Mouse (Mus musculus) liver, postnatal 0 days (tissue): ENCODE measurements around the gene Sdr9c7. TPM values are rescaled to one million over a fixed set of nuclear protein-coding genes. Genes with fewer than 3 reads are reported as not detected.

ENCODE experiments used
- ATAC-seq: fragments of 200-750 bp; cut with Nextera tagmentation; 2 replicates; pipeline ENCODE4 v1.8.0; 2017; ENCODE audit warnings: mild to moderate bottlenecking, moderate library complexity
- DNase-seq: peaks from one replicate; pipeline ENCODE4 v3.0.0-alpha.2; 2016
- H3K27ac ChIP-seq: fragments of 300-500 bp; sonication (generic); 2 replicates; pipeline ENCODE4 v1.5.1; 2014; ENCODE audit warnings: antibody characterized with exemption, moderate library complexity, mild to moderate bottlenecking, low read depth
- H3K27me3 ChIP-seq: fragments of 300-500 bp; sonication (generic); 2 replicates; pipeline ENCODE4 v1.6.1; 2014; ENCODE audit warnings: low read length, control low read depth, mixed read lengths; ENCODE audit not compliant: insufficient read depth
- H3K36me3 ChIP-seq: fragments of 300-500 bp; sonication (generic); replicated peaks from 2 replicates; pipeline ENCODE4 v1.6.1; 2014; ENCODE audit warnings: mild to moderate bottlenecking, control low read depth, low read length, moderate library complexity, mixed read lengths; ENCODE audit not compliant: insufficient read depth
- H3K4me1 ChIP-seq: fragments of 300-500 bp; sonication (generic); 2 replicates; pipeline ENCODE4 v1.6.1; 2014; ENCODE audit warnings: antibody characterized with exemption, mild to moderate bottlenecking, control low read depth; ENCODE audit not compliant: insufficient read depth
- H3K4me2 ChIP-seq: fragments of 300-500 bp; sonication (generic); 2 replicates; pipeline ENCODE4 v1.6.1; 2014; ENCODE audit warnings: low read depth, mild to moderate bottlenecking, low read length, moderate library complexity, mixed read lengths
- H3K4me3 ChIP-seq: fragments of 300-500 bp; sonication (generic); 2 replicates; pipeline ENCODE4 v1.5.1; 2014; ENCODE audit warnings: low read depth, low read length
- H3K9ac ChIP-seq: fragments of 300-500 bp; sonication (generic); replicated peaks from 2 replicates; pipeline ENCODE4 v1.6.1; 2014; ENCODE audit warnings: mild to moderate bottlenecking, moderate library complexity
- H3K9me3 ChIP-seq: fragments of 300-500 bp; sonication (generic); 2 replicates; pipeline ENCODE4 v1.6.1; 2016; ENCODE audit warnings: mild to moderate bottlenecking, control low read depth, low read length, mixed read lengths
- CTCF ChIP-seq: sonication (generic); IDR thresholded peaks from 2 replicates; pipeline ENCODE4 v1.5.1; 2016; ENCODE audit warnings: antibody characterized with exemption, low read depth
- EP300 ChIP-seq: IDR thresholded peaks from 2 replicates; pipeline ENCODE4 v1.6.1; 2016; ENCODE audit warnings: antibody characterized with exemption, low read depth, mild to moderate bottlenecking
- WGBS: fragments of 180-500 bp; shearing (Covaris S2); extraction: QIAGEN DNeasy Blood & Tissue Kit; methylation state at CpG from one replicate; pipeline ENCODE4 v1.1.7; 2014; ENCODE audit not compliant: insufficient replicate concordance; 5-methylcytosine and 5-hydroxymethylcytosine counted together
- polyA plus RNA-seq: library from polyadenylated mRNA; unstranded; fragments of >200 nt; fragmentation: Nextera tagmentation; extraction: Ambion mirVana; gene quantifications from 2 replicates; pipeline ENCODE4 v1.2.1, GENCODE M21; 2015

Gene Sdr9c7
- polyA plus RNA-seq, 1 experiment from 2014 or later: 0.05 TPM

DNA sequence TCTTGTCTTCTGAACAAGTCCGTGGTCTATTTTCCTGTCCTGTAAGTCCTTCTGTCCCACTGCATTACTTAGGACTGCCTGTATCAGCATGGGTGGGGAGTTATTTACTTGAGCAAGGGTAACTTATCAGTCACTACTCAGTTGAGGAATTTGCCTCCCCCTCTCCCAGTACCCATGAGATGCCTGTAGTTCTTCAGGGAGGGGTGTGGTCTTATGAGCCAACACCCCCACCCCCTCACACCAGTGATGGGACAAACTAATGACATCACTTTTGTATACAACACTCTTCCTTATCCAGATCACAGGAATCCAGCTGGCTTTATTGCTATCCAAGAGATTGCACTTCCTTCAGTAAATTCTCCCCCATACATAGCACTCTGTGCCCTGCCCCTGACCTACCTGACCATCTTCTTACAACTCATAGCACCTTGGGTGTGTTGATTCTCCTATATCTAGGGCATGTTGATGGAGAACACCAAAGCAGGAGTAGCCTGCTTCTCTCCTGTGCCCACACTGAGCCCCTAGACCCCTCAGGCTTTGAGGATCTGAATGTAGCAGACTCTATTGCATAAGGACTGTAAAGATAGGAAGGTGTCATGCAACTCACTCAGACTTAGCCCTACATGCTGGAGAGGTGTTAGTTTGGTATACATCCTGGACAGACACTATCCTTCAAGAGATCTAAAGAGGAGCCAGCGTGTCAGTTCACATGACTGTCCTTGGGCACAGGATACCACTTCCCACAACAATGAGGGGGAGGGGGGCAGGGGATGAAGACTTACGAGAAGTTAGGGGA lies 19.9 kb upstream of the Sdr9c7 start:
- ATAC-seq (peak; percentile 14; the same call in 1 of the 2 replicates), DNase-seq (no peak)
- H3K36me3 ChIP-seq: no peaks in the 10 kb centered on the region
- no peak for TF ChIP-seq EP300
- no peak for TF ChIP-seq CTCF
- H3K9ac ChIP-seq: no peak overlapping the region
- WGBS: 46% methylated on average over 3 of the region's 3 CpGs
- H3K27me3 ChIP-seq: no peaks in the 10 kb centered on the region
- no peak overlapping the region for H3K4me2 ChIP-seq
- H3K4me1 ChIP-seq: peaks cover 16% of the 10 kb centered on the region
- H3K27ac ChIP-seq: peak overlapping the region; percentile 88
- H3K4me3 ChIP-seq: no peak overlapping the region
- no peaks in the 10 kb centered on the region for H3K9me3 ChIP-seq

DNA sequence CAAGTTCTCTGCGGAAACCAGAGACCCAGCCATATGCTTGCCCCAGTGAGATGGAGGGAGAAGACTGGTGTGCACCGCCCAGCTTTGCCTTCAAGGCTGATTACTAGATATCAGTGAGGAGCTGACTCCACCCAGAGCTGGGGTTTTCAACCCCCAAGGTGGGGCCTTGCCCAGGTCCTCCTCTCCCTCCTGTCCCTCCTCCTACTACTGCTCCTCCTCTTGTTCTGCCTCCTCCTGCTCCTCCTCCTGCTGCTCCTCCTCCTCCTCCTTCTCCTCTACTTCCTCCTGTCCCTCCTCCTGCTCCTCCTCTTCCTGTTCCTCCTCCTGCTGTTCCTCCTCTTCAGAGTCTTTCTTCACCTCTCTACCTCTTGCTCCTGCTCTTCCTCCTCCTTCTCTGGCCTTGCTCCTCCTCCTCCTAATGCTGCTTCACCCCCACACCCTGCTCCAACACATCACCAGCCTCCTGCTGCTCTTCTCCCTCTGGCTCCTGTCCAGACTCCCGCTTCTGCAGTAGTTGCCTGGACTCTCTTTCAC lies 19.1 kb upstream of the Sdr9c7 start:
- 57% methylated on average over 3 of the region's 3 CpGs for WGBS
- Histone ChIP-seq H3K4me1 (peaks cover 16% of the 10 kb centered on the region), H3K27ac (peak overlapping the region; percentile 88), H3K27me3 (no peaks in the 10 kb centered on the region), H3K4me2 (no peak overlapping the region), H3K9ac (no peak overlapping the region), H3K36me3 (no peaks in the 10 kb centered on the region), H3K4me3 (no peak overlapping the region), H3K9me3 (no peaks in the 10 kb centered on the region)
- TF ChIP-seq CTCF: no peak
- TF ChIP-seq EP300: no peak
- ATAC-seq (no peak), DNase-seq (no peak)

DNA sequence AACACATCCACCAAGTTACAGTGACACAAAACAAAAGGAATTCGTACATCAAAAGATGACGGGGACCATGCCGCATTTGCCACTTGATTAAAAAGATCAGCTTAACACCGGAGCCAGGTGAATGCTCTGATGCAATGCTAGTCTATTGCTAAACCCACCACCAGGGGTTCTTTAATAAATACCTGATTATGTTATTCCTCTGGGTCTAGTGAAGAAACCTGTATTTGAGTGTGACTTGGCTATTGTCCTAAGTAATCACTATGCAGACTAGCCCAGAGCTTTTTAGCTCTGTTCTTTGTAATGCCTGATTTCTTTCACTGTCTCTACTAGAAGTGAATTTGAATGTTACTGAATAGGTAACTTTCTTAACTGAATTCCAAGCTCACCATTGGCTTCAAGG lies 17.3 kb upstream of the Sdr9c7 start:
- no peaks in the 10 kb centered on the region for H3K27me3 ChIP-seq
- ATAC-seq (peak; percentile 56), DNase-seq (no peak)
- TF ChIP-seq CTCF (peak; percentile 21; the same call in 1 of the 2 replicates), EP300 (0 out of 2 replicates have a peak, but pooled peaks have one; percentile 25)
- H3K4me1 ChIP-seq: peaks cover 16% of the 10 kb centered on the region
- no peak overlapping the region for H3K4me3 ChIP-seq
- peak overlapping the region; percentile 88 for H3K27ac ChIP-seq
- no peak overlapping the region for H3K4me2 ChIP-seq
- H3K9me3 ChIP-seq: no peaks in the 10 kb centered on the region
- WGBS: 79% methylated on average over 4 of the region's 4 CpGs
- no peaks in the 10 kb centered on the region for H3K36me3 ChIP-seq
- no peak overlapping the region for H3K9ac ChIP-seq

DNA sequence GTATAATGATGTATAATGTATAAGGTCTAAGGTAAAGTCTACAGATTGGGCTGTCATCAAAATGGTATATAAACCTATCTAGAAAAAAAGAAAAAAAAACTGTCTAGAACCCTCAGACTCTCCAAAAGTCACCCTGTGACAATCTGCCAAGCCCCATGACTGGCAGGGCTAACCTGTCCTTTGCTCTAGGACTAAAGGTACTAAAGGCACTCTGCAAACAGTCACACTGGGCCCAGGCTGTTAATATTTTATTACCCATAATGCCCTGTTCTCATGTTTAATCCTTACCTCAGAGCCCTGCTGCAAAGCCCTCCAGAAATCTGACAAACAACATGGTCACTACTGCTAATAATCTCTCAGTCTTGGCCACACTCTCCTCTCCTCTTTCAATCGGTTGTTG lies 11.8 kb upstream of the Sdr9c7 start:
- Histone ChIP-seq H3K9me3 (no peaks in the 10 kb centered on the region), H3K27ac (peak overlapping the region; percentile 91), H3K27me3 (no peaks in the 10 kb centered on the region), H3K36me3 (no peaks in the 10 kb centered on the region), H3K4me2 (peak overlapping the region; percentile 59), H3K4me1 (peaks cover 10% of the 10 kb centered on the region), H3K4me3 (peak overlapping the region; percentile 22; the same call in 1 of the 2 replicates), H3K9ac (no peak overlapping the region)
- TF ChIP-seq EP300 (0 out of 2 replicates have a peak, but pooled peaks have one; percentile 21), CTCF (no peak)
- WGBS: 71% methylated on average over 1 of the region's 1 CpGs
- peak; percentile 27 for DNase-seq
- peak; percentile 61 for ATAC-seq

DNA sequence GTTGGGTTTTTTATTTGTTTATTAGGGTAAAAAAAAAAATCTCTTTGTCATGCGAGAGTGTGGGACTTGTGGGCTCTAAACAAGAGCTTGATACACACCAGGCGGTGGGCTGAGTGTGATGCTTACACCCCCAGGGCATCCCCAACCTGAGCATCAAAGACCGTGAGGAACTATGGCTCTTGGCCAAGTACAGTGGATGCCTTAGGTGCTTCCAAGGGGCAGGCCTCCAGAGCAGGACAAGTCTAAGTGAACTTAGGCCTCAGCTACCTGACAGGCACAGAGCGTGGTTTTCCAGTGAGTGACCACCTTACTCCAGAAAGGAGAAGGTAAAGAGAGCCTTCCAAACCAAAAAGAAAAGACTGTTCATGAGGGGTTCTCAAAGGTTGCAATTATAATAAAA lies 11.3 kb upstream of the Sdr9c7 start:
- 67% methylated on average over 4 of the region's 4 CpGs for WGBS
- DNase-seq: no peak
- peak overlapping the region; percentile 91 for H3K27ac ChIP-seq

DNA sequence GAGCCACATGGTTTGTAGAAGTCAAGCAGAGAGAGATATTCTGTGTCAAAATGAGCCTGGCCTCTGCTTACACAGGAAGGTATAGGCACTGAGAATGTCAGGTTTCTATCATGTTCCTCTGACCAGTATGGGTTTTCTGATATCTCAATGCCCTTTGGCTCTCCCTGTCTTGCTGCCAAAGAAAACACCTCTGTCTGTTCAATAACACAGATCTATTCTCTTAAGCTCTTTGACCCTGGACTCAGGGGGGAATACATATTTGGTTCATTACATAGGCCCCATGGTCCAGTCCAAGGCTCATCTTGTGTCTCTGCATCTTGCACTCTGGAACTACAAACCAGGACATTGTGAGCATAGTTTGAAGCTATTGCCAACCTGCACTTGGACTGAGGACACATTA lies 9.7 kb upstream of the Sdr9c7 start, which contains the start of gene Rdh7:
Gene Rdh7 (minus strand): TSS at position 213 of the 400 bp plus-strand sequence.
- Histone ChIP-seq H3K27me3 (no peaks in the 10 kb centered on the region), H3K4me3 (peak within 1 kb of the TSS; percentile 22; the same call in 1 of the 2 replicates), H3K9ac (peak within 1 kb of the TSS; percentile 64)

More for the DNA sequence above, 11.3 kb upstream of the Sdr9c7 start:
- H3K36me3 ChIP-seq: no peaks in the 10 kb centered on the region
- H3K27me3 ChIP-seq: no peaks in the 10 kb centered on the region
- no peaks in the 10 kb centered on the region for H3K9me3 ChIP-seq
- peaks cover 9% of the 10 kb centered on the region for H3K4me1 ChIP-seq
- peak overlapping the region; percentile 22; the same call in 1 of the 2 replicates for H3K4me3 ChIP-seq
- no peak for ATAC-seq
- TF ChIP-seq CTCF: no peak
- TF ChIP-seq EP300: no peak
- peak overlapping the region; percentile 59 for H3K4me2 ChIP-seq
- H3K9ac ChIP-seq: peak overlapping the region; percentile 58

More for the DNA sequence above, 9.7 kb upstream of the Sdr9c7 start, which contains the start of gene Rdh7:
- Histone ChIP-seq H3K27ac (peak within 1 kb of the TSS; percentile 91), H3K4me1 (peaks cover 8% of the 10 kb centered on the region), H3K4me2 (peak within 1 kb of the TSS; percentile 59), H3K9me3 (no peaks in the 10 kb centered on the region), H3K36me3 (no peaks in the 10 kb centered on the region)
- ATAC-seq (peak; percentile 88), DNase-seq (peak; percentile 44)
- TF ChIP-seq CTCF (no peak), EP300 (peak; percentile 87)
